Mouse (Mus musculus): ENCODE data around the gene Ogg1. TPM values are rescaled to one million over a fixed set of nuclear protein-coding genes. Genes with fewer than 3 reads are reported as not detected.
A peak's percentile ranks its signal among the peaks of the same experiment; 100 is the strongest.
"Not testable (repeated sequence)": the region's sequence is repeated elsewhere in the genome, so short reads cannot be mapped to it uniquely, and the experiment has no call there.

Gene Ogg1
- total RNA-seq, 2 experiments from 2014 or later = 7.4 to 7.9 TPM

- DNase-seq (ENCODE audit: low spot score in 2 of 2) = no peak
These were observed 3.8 kb downstream of the Ogg1 start for GRCm38 (mm10) chr6:113330547-113330946.

GRCm38 (mm10) chr6:113331721-113332120 is 4.9 kb downstream of the Ogg1 start:
- no peak for DNase-seq (ENCODE audit: low spot score in 2 of 2)

- DNase-seq (ENCODE audit: low spot score in 2 of 2) = not testable (repeated sequence)
These were observed 6.0 kb downstream of the Ogg1 start for GRCm38 (mm10) chr6:113332734-113333133.

GRCm38 (mm10) chr6:113333137-113333950 is 6.6 kb downstream of the Ogg1 start:
- peak; percentile 36 to 55 for DNase-seq (ENCODE audit: low spot score in 2 of 2)

- no peak for DNase-seq (ENCODE audit: low spot score in 2 of 2)
These were observed 7.4 kb downstream of the Ogg1 start for GRCm38 (mm10) chr6:113334216-113334615.

- DNase-seq (ENCODE audit: low spot score in 2 of 2) = no peak
These were observed 10.3 kb downstream of the Ogg1 start for GRCm38 (mm10) chr6:113336852-113337620.

GRCm38 (mm10) chr6:113341574-113341973 is 14.8 kb downstream of the Ogg1 start:
- DNase-seq (ENCODE audit: low spot score in 2 of 2) = no peak

GRCm38 (mm10) chr6:113342297-113342696 is 15.5 kb downstream of the Ogg1 start:
- no peak for DNase-seq (ENCODE audit: low spot score in 2 of 2)

GRCm38 (mm10) chr6:113343177-113344092 is 16.7 kb downstream of the Ogg1 start, which contains the start of gene Camk1:
TSS of gene Camk1 (minus strand) at chr6:113343984.
- DNase-seq (ENCODE audit: low spot score in 2 of 2) = peak; percentile 72 to 84

- DNase-seq (ENCODE audit: low spot score in 2 of 2) = peak in 1 of 2 experiments; percentile 24
These were observed 17.5 kb downstream of the Ogg1 start for GRCm38 (mm10) chr6:113344321-113344720.

GRCm38 (mm10) chr6:113346897-113347296 is 20.1 kb downstream of the Ogg1 start:
- no peak for DNase-seq (ENCODE audit: low spot score in 2 of 2)

GRCm38 (mm10) chr6:113350538-113350937 is 23.8 kb downstream of the Ogg1 start:
- no peak for DNase-seq (ENCODE audit: low spot score in 2 of 2)

- no peak for DNase-seq (ENCODE audit: low spot score in 2 of 2)
These were observed 24.4 kb downstream of the Ogg1 start for GRCm38 (mm10) chr6:113351161-113351560.

GRCm38 (mm10) chr6:113351653-113352052 is 24.9 kb downstream of the Ogg1 start:
- DNase-seq (ENCODE audit: low spot score in 2 of 2) = no peak

- DNase-seq (ENCODE audit: low spot score in 2 of 2) = no peak
These were observed 26.0 kb downstream of the Ogg1 start for GRCm38 (mm10) chr6:113352820-113353219.

- DNase-seq (ENCODE audit: low spot score in 2 of 2) = no peak
These were observed 26.9 kb downstream of the Ogg1 start for GRCm38 (mm10) chr6:113353696-113354095.

- DNase-seq (ENCODE audit: low spot score in 2 of 2) = no peak
These were observed 34.7 kb downstream of the Ogg1 start for GRCm38 (mm10) chr6:113361476-113361875.

- peak in 1 of 2 experiments; percentile 34 for DNase-seq (ENCODE audit: low spot score in 2 of 2)
These were observed 35.5 kb downstream of the Ogg1 start for GRCm38 (mm10) chr6:113362241-113362640.

GRCm38 (mm10) chr6:113364518-113365135 is 37.9 kb downstream of the Ogg1 start:
- no peak for DNase-seq (ENCODE audit: low spot score in 2 of 2)

GRCm38 (mm10) chr6:113366639-113367038 is 39.9 kb downstream of the Ogg1 start:
- no peak for DNase-seq (ENCODE audit: low spot score in 2 of 2)

GRCm38 (mm10) chr6:113367574-113367973 is 40.8 kb downstream of the Ogg1 start:
- DNase-seq (ENCODE audit: low spot score in 2 of 2) = no peak
